Mouse (Mus musculus) kidney, postnatal 0 days (tissue): Measurements from ENCODE around the gene Trpc5. TPM values are rescaled to one million over a fixed set of nuclear protein-coding genes. Genes with fewer than 3 reads are reported as not detected.

ENCODE experiments used
- ATAC-seq: fragments of 200-750 bp; cut with Nextera tagmentation; replicated peaks from 2 replicates; pipeline ENCODE4 v1.8.0; 2017; ENCODE audit warnings: low read depth, moderate number of reproducible peaks, moderate TSS enrichment, moderate library complexity; ENCODE audit not compliant: low FRiP score
- DNase-seq: peaks from one replicate; pipeline ENCODE4 v3.0.0-alpha.2; 2016; ENCODE audit warnings: low spot score
- H3K27ac ChIP-seq: fragments of 300-500 bp; sonication (generic); 2 replicates; pipeline ENCODE4 v1.5.1; 2014; ENCODE audit warnings: mild to moderate bottlenecking
- H3K27me3 ChIP-seq: fragments of 300-500 bp; sonication (generic); 2 replicates; pipeline ENCODE4 v1.6.1; 2014; ENCODE audit warnings: low read length, mixed read lengths; ENCODE audit not compliant: insufficient read depth
- H3K36me3 ChIP-seq: fragments of 300-500 bp; sonication (generic); 2 replicates; pipeline ENCODE4 v1.6.1; 2014; ENCODE audit warnings: low read length, mixed read lengths; ENCODE audit not compliant: insufficient read depth
- H3K4me1 ChIP-seq: fragments of 300-500 bp; sonication (generic); replicated peaks from 2 replicates; pipeline ENCODE4 v1.6.1; 2014; ENCODE audit warnings: antibody characterized with exemption, low read length, mixed read lengths; ENCODE audit not compliant: insufficient read depth
- H3K4me2 ChIP-seq: fragments of 300-500 bp; sonication (generic); 2 replicates; pipeline ENCODE4 v1.6.1; 2014; ENCODE audit warnings: mild to moderate bottlenecking, low read length, moderate library complexity, mixed read lengths
- H3K4me3 ChIP-seq: fragments of 300-500 bp; sonication (generic); replicated peaks from 2 replicates; pipeline ENCODE4 v1.5.1; 2014; ENCODE audit warnings: low read depth, low read length
- H3K9ac ChIP-seq: fragments of 300-500 bp; sonication (generic); 2 replicates; pipeline ENCODE4 v1.6.1; 2014; ENCODE audit warnings: low read depth, low read length
- H3K9me3 ChIP-seq: fragments of 300-500 bp; sonication (generic); replicated peaks from 2 replicates; pipeline ENCODE4 v1.6.1; 2016; ENCODE audit warnings: low read length, inconsistent platforms, mixed read lengths
- CTCF ChIP-seq: IDR thresholded peaks from 2 replicates; pipeline ENCODE4 v1.5.1; 2016; ENCODE audit warnings: antibody characterized with exemption, low read depth, mild to moderate bottlenecking, moderate library complexity
- WGBS: fragments of 180-500 bp; shearing (Covaris S2); extraction: QIAGEN DNeasy Blood & Tissue Kit; methylation state at CpG from one replicate; pipeline ENCODE4 v1.1.7; 2014; 5-methylcytosine and 5-hydroxymethylcytosine counted together
- polyA plus RNA-seq: library from polyadenylated mRNA; unstranded; fragments of >200 nt; fragmentation: Nextera tagmentation; extraction: Ambion mirVana; gene quantifications from 2 replicates; pipeline ENCODE4 v1.2.1, GENCODE M21; 2015

The Trpc5 gene
- polyA plus RNA-seq, 1 experiment from 2014 or later = 0.04 TPM

GRCm38 (mm10) chrX:144403526-144403925, 284.5 kb downstream of the Trpc5 start:
- 0 out of 2 replicates have a peak, but pooled peaks have one; percentile 21 for ATAC-seq
- no peaks in the 10 kb centered on the region for H3K27me3 ChIP-seq
- H3K4me2 ChIP-seq = no peak overlapping the region
- H3K27ac ChIP-seq = no peak overlapping the region
- WGBS = 41% methylated on average over 7 of the region's 7 CpGs
- peak; percentile 90 for TF ChIP-seq CTCF
- H3K9me3 ChIP-seq = no peaks in the 10 kb centered on the region
- DNase-seq = peak; percentile 68
- no peaks in the 10 kb centered on the region for H3K4me1 ChIP-seq
- H3K9ac ChIP-seq = no peak overlapping the region
- H3K4me3 ChIP-seq = no peak overlapping the region
- H3K36me3 ChIP-seq = no peaks in the 10 kb centered on the region

GRCm38 (mm10) chrX:144374196-144374595, 313.8 kb downstream of the Trpc5 start:
- no peak for TF ChIP-seq CTCF
- H3K9me3 ChIP-seq = no peaks in the 10 kb centered on the region
- H3K27ac ChIP-seq = no peak overlapping the region
- no peak overlapping the region for H3K4me2 ChIP-seq
- no peak for DNase-seq
- H3K9ac ChIP-seq = no peak overlapping the region
- no peak overlapping the region for H3K4me3 ChIP-seq
- no peaks in the 10 kb centered on the region for H3K36me3 ChIP-seq
- no peaks in the 10 kb centered on the region for H3K4me1 ChIP-seq
- no peaks in the 10 kb centered on the region for H3K27me3 ChIP-seq
- WGBS = 74% methylated on average over 2 of the region's 2 CpGs
- no peak for ATAC-seq

- no peak overlapping the region for H3K4me2 ChIP-seq
- ATAC-seq (no peak), DNase-seq (no peak)
- no peak for TF ChIP-seq CTCF
- H3K9ac ChIP-seq = no peak overlapping the region
- no peak overlapping the region for H3K4me3 ChIP-seq
- no peaks in the 10 kb centered on the region for H3K36me3 ChIP-seq
- H3K27ac ChIP-seq = no peak overlapping the region
- H3K4me1 ChIP-seq = no peaks in the 10 kb centered on the region
- no peaks in the 10 kb centered on the region for H3K9me3 ChIP-seq
- no peaks in the 10 kb centered on the region for H3K27me3 ChIP-seq
These were observed 349.6 kb downstream of the Trpc5 start for GRCm38 (mm10) chrX:144338355-144338754.

GRCm38 (mm10) chrX:144337938-144338337, 350.0 kb downstream of the Trpc5 start:
- DNase-seq (no peak), ATAC-seq (no peak)
- Histone ChIP-seq H3K9me3 (no peaks in the 10 kb centered on the region), H3K4me2 (no peak overlapping the region), H3K36me3 (no peaks in the 10 kb centered on the region), H3K27ac (no peak overlapping the region), H3K4me3 (no peak overlapping the region), H3K27me3 (no peaks in the 10 kb centered on the region), H3K9ac (no peak overlapping the region), H3K4me1 (no peaks in the 10 kb centered on the region)
- no peak for TF ChIP-seq CTCF

- 56% methylated on average over 8 of the region's 8 CpGs for WGBS
These were observed 352.5 kb downstream of the Trpc5 start for GRCm38 (mm10) chrX:144335332-144336015.

More at GRCm38 (mm10) chrX:144335332-144336015, 352.5 kb downstream of the Trpc5 start:
- no peak overlapping the region for H3K4me3 ChIP-seq
- no peak overlapping the region for H3K9ac ChIP-seq
- no peaks in the 10 kb centered on the region for H3K9me3 ChIP-seq
- no peak overlapping the region for H3K4me2 ChIP-seq
- no peaks in the 10 kb centered on the region for H3K36me3 ChIP-seq
- H3K4me1 ChIP-seq = no peaks in the 10 kb centered on the region
- TF ChIP-seq CTCF = no peak
- ATAC-seq (no peak), DNase-seq (no peak)
- no peaks in the 10 kb centered on the region for H3K27me3 ChIP-seq
- H3K27ac ChIP-seq = no peak overlapping the region

Other genes with a start within 250 kb of the Trpc5 start
- gene Trpc5os, start 231.6 kb downstream of the Trpc5 start, polyA plus RNA-seq = not detected in 2 replicates
- gene Rtl4, start 727 bp upstream of the Trpc5 start, polyA plus RNA-seq = 0.42 and 0.52 TPM in 2 replicates